Mouse (Mus musculus) limb, embryonic 13.5 days (tissue): ENCODE results near the gene Irgm2. TPM values are rescaled to one million over a fixed set of nuclear protein-coding genes. Genes with fewer than 3 reads are reported as not detected.
A peak's percentile ranks its signal among the peaks of the same experiment; 100 is the strongest.

Experiments used
- ATAC-seq: fragments of 200-750 bp; cut with Nextera tagmentation; 2 replicates; pipeline ENCODE4 v1.8.0; 2017; ENCODE audit warnings: low read depth, moderate number of reproducible peaks, moderate TSS enrichment; ENCODE audit not compliant: low FRiP score
- H3K27ac ChIP-seq: fragments of 300-500 bp; sonication (generic); 2 replicates; pipeline ENCODE4 v1.5.1; 2015; ENCODE audit warnings: inconsistent platforms, mild to moderate bottlenecking, moderate library complexity
- H3K27me3 ChIP-seq: fragments of 300-500 bp; sonication (generic); 2 replicates; pipeline ENCODE4 v1.6.1; 2015; ENCODE audit warnings: mild to moderate bottlenecking, inconsistent platforms
- H3K36me3 ChIP-seq: fragments of 300-500 bp; sonication (generic); 2 replicates; pipeline ENCODE4 v1.6.1; 2015; ENCODE audit warnings: inconsistent platforms, mild to moderate bottlenecking, moderate library complexity
- H3K4me1 ChIP-seq: fragments of 300-500 bp; sonication (generic); 2 replicates; pipeline ENCODE4 v1.6.1; 2015; ENCODE audit warnings: inconsistent platforms
- H3K4me2 ChIP-seq: fragments of 300-500 bp; sonication (generic); replicated peaks from 2 replicates; pipeline ENCODE4 v1.6.1; 2015; ENCODE audit warnings: inconsistent platforms, mild to moderate bottlenecking, moderate library complexity
- H3K4me3 ChIP-seq: fragments of 300-500 bp; sonication (generic); 2 replicates; pipeline ENCODE4 v1.5.1; 2015; ENCODE audit warnings: moderate library complexity, mild to moderate bottlenecking, inconsistent platforms
- H3K9ac ChIP-seq: fragments of 300-500 bp; sonication (generic); 2 replicates; pipeline ENCODE4 v1.6.1; 2015; ENCODE audit warnings: mild to moderate bottlenecking, inconsistent platforms
- H3K9me3 ChIP-seq: fragments of 300-500 bp; sonication (generic); 2 replicates; pipeline ENCODE4 v1.6.1; 2016; ENCODE audit warnings: inconsistent platforms
- WGBS: fragments of 180-500 bp; shearing (Covaris S2); methylation state at CpG from one replicate; pipeline ENCODE4 v1.1.7; 2015; 5-methylcytosine and 5-hydroxymethylcytosine counted together
- polyA plus RNA-seq: library from polyadenylated mRNA; unstranded; fragments of >200 nt; fragmentation: Nextera tagmentation; extraction: Ambion mirVana; gene quantifications from 2 replicates; pipeline ENCODE4 v1.2.1, GENCODE M21; 2015

Gene Irgm2
- polyA plus RNA-seq, 1 experiment from 2014 or later = 1.5 TPM

- H3K9me3 ChIP-seq = no peaks in the 10 kb centered on the region
- H3K9ac ChIP-seq = peak overlapping the region; percentile 35; the same call in 1 of the 2 replicates
- peak overlapping the region; percentile 77 for H3K4me2 ChIP-seq
- no peak overlapping the region for H3K27ac ChIP-seq
- peaks cover 8% of the 10 kb centered on the region; the same call in 1 of the 2 replicates for H3K27me3 ChIP-seq
- H3K4me3 ChIP-seq = peak overlapping the region; percentile 44
- ATAC-seq = peak; percentile 88
- WGBS = 3% methylated on average over 37 of the region's 37 CpGs
- no peaks in the 10 kb centered on the region for H3K36me3 ChIP-seq
- peaks cover 6% of the 10 kb centered on the region; the same call in 1 of the 2 replicates for H3K4me1 ChIP-seq
These were observed 39.7 kb downstream of the Irgm2 start for GRCm38 (mm10) chr11:58238840-58239791.

GRCm38 (mm10) chr11:58247294-58247693 is 47.9 kb downstream of the Irgm2 start:
- Histone ChIP-seq H3K4me2 (no peak overlapping the region), H3K4me3 (no peak overlapping the region), H3K36me3 (no peaks in the 10 kb centered on the region), H3K4me1 (no peaks in the 10 kb centered on the region), H3K9ac (no peak overlapping the region), H3K27ac (no peak overlapping the region), H3K9me3 (no peaks in the 10 kb centered on the region), H3K27me3 (peaks cover 16% of the 10 kb centered on the region; the same call in 1 of the 2 replicates)
- 30% methylated on average over 4 of the region's 4 CpGs for WGBS
- no peak for ATAC-seq

- Histone ChIP-seq H3K36me3 (no peaks in the 10 kb centered on the region), H3K9ac (no peak overlapping the region), H3K4me2 (no peak overlapping the region), H3K27ac (no peak overlapping the region), H3K4me1 (no peaks in the 10 kb centered on the region), H3K27me3 (0 out of 2 replicates have a peak, but pooled peaks cover 12% of the 10 kb centered on the region), H3K4me3 (no peak overlapping the region), H3K9me3 (no peaks in the 10 kb centered on the region)
- WGBS = 67% methylated on average over 7 of the region's 7 CpGs
- no peak for ATAC-seq
These were observed 50.0 kb downstream of the Irgm2 start for GRCm38 (mm10) chr11:58249203-58249981.

- no peaks in the 10 kb centered on the region for H3K36me3 ChIP-seq
These were observed 51.1 kb downstream of the Irgm2 start for GRCm38 (mm10) chr11:58250550-58250949.

GRCm38 (mm10) chr11:58254411-58254810 is 55.0 kb downstream of the Irgm2 start:
- WGBS = 90% methylated on average over 3 of the region's 3 CpGs
- no peak overlapping the region for H3K27ac ChIP-seq
- H3K36me3 ChIP-seq = no peaks in the 10 kb centered on the region
- H3K9me3 ChIP-seq = no peaks in the 10 kb centered on the region
- H3K27me3 ChIP-seq = no peaks in the 10 kb centered on the region
- no peak overlapping the region for H3K9ac ChIP-seq
- no peak overlapping the region for H3K4me3 ChIP-seq
- H3K4me1 ChIP-seq = no peaks in the 10 kb centered on the region
- no peak overlapping the region for H3K4me2 ChIP-seq
- no peak for ATAC-seq

More at GRCm38 (mm10) chr11:58250550-58250949, 51.1 kb downstream of the Irgm2 start:
- ATAC-seq = no peak
- H3K27me3 ChIP-seq = 0 out of 2 replicates have a peak, but pooled peaks cover 7% of the 10 kb centered on the region
- no peak overlapping the region for H3K4me2 ChIP-seq
- no peak overlapping the region for H3K27ac ChIP-seq
- no peaks in the 10 kb centered on the region for H3K4me1 ChIP-seq
- no peak overlapping the region for H3K9ac ChIP-seq
- H3K4me3 ChIP-seq = no peak overlapping the region
- no peaks in the 10 kb centered on the region for H3K9me3 ChIP-seq
- 81% methylated on average over 5 of the region's 5 CpGs for WGBS

- H3K36me3 ChIP-seq = no peaks in the 10 kb centered on the region
- H3K27ac ChIP-seq = no peak overlapping the region
- no peak for ATAC-seq
- no peaks in the 10 kb centered on the region for H3K27me3 ChIP-seq
- 81% methylated on average over 5 of the region's 5 CpGs for WGBS
- no peak overlapping the region for H3K4me2 ChIP-seq
- no peaks in the 10 kb centered on the region for H3K4me1 ChIP-seq
- H3K9ac ChIP-seq = no peak overlapping the region
- no peak overlapping the region for H3K4me3 ChIP-seq
- no peaks in the 10 kb centered on the region for H3K9me3 ChIP-seq
These were observed 58.4 kb downstream of the Irgm2 start for GRCm38 (mm10) chr11:58257816-58258215.

GRCm38 (mm10) chr11:58260156-58260555 is 60.7 kb downstream of the Irgm2 start:
- no peak overlapping the region for H3K4me2 ChIP-seq
- no peak for ATAC-seq
- WGBS = 89% methylated on average over 4 of the region's 4 CpGs
- H3K36me3 ChIP-seq = no peaks in the 10 kb centered on the region
- no peaks in the 10 kb centered on the region for H3K9me3 ChIP-seq
- H3K4me3 ChIP-seq = no peak overlapping the region
- no peaks in the 10 kb centered on the region for H3K27me3 ChIP-seq
- H3K9ac ChIP-seq = no peak overlapping the region
- no peaks in the 10 kb centered on the region for H3K4me1 ChIP-seq
- H3K27ac ChIP-seq = no peak overlapping the region

GRCm38 (mm10) chr11:58261826-58262225 is 62.4 kb downstream of the Irgm2 start:
- Histone ChIP-seq H3K4me2 (no peak overlapping the region), H3K27ac (no peak overlapping the region), H3K9ac (no peak overlapping the region), H3K36me3 (no peaks in the 10 kb centered on the region), H3K27me3 (no peaks in the 10 kb centered on the region), H3K9me3 (no peaks in the 10 kb centered on the region), H3K4me3 (no peak overlapping the region), H3K4me1 (no peaks in the 10 kb centered on the region)
- no peak for ATAC-seq
- WGBS = 89% methylated on average over 4 of the region's 4 CpGs

- ATAC-seq = no peak
- H3K4me3 ChIP-seq = no peak overlapping the region
- H3K27me3 ChIP-seq = no peaks in the 10 kb centered on the region
- H3K27ac ChIP-seq = no peak overlapping the region
- no peaks in the 10 kb centered on the region for H3K36me3 ChIP-seq
- no peaks in the 10 kb centered on the region for H3K9me3 ChIP-seq
- H3K4me2 ChIP-seq = no peak overlapping the region
- no peak overlapping the region for H3K9ac ChIP-seq
- WGBS = 89% methylated on average over 3 of the region's 3 CpGs
- H3K4me1 ChIP-seq = no peaks in the 10 kb centered on the region
These were observed 62.9 kb downstream of the Irgm2 start for GRCm38 (mm10) chr11:58262336-58262735.

GRCm38 (mm10) chr11:58263516-58263915 is 64.1 kb downstream of the Irgm2 start:
- H3K36me3 ChIP-seq = no peaks in the 10 kb centered on the region
- H3K4me2 ChIP-seq = no peak overlapping the region
- no peak overlapping the region for H3K27ac ChIP-seq
- ATAC-seq = no peak
- H3K4me3 ChIP-seq = no peak overlapping the region
- no peaks in the 10 kb centered on the region for H3K4me1 ChIP-seq
- no peaks in the 10 kb centered on the region for H3K9me3 ChIP-seq
- H3K27me3 ChIP-seq = no peaks in the 10 kb centered on the region
- WGBS = 69% methylated on average over 2 of the region's 2 CpGs
- H3K9ac ChIP-seq = no peak overlapping the region

GRCm38 (mm10) chr11:58264546-58264945 is 65.1 kb downstream of the Irgm2 start:
- H3K4me2 ChIP-seq = no peak overlapping the region
- no peak overlapping the region for H3K4me3 ChIP-seq
- 81% methylated on average over 9 of the region's 9 CpGs for WGBS
- no peak overlapping the region for H3K27ac ChIP-seq
- no peak overlapping the region for H3K9ac ChIP-seq
- H3K36me3 ChIP-seq = no peaks in the 10 kb centered on the region
- H3K4me1 ChIP-seq = no peaks in the 10 kb centered on the region
- no peaks in the 10 kb centered on the region for H3K27me3 ChIP-seq
- ATAC-seq = no peak
- H3K9me3 ChIP-seq = no peaks in the 10 kb centered on the region

GRCm38 (mm10) chr11:58268285-58268684 is 68.9 kb downstream of the Irgm2 start:
- WGBS = 83% methylated on average over 3 of the region's 3 CpGs
- no peak for ATAC-seq

More at GRCm38 (mm10) chr11:58268285-58268684, 68.9 kb downstream of the Irgm2 start:
- Histone ChIP-seq H3K27ac (no peak overlapping the region), H3K4me2 (no peak overlapping the region), H3K27me3 (no peaks in the 10 kb centered on the region), H3K9me3 (no peaks in the 10 kb centered on the region), H3K36me3 (no peaks in the 10 kb centered on the region), H3K9ac (no peak overlapping the region), H3K4me1 (no peaks in the 10 kb centered on the region), H3K4me3 (no peak overlapping the region)
